Mouse (Mus musculus) heart, postnatal 0 days (tissue): ENCODE data around the gene Vtn.

Experiments used
- CTCF ChIP-seq: IDR thresholded peaks from 2 replicates; pipeline ENCODE4 v1.5.1; 2016; ENCODE audit warnings: antibody characterized with exemption, control low read depth, low read depth
- EP300 ChIP-seq: IDR thresholded peaks from 2 replicates; pipeline ENCODE4 v1.6.1; 2016; ENCODE audit warnings: antibody characterized with exemption, low read depth

GRCm38 (mm10) chr11:78547718-78548460, 49.0 kb downstream of the Vtn start:
- TF ChIP-seq CTCF = no peak
- TF ChIP-seq EP300 = no peak
